Mouse (Mus musculus) liver, postnatal 0 days (tissue): ENCODE data around the gene Rpl10-ps3.

ENCODE experiments used
- CTCF ChIP-seq: sonication (generic); IDR thresholded peaks from 2 replicates; pipeline ENCODE4 v1.5.1; 2016; ENCODE audit warnings: antibody characterized with exemption, low read depth
- EP300 ChIP-seq: IDR thresholded peaks from 2 replicates; pipeline ENCODE4 v1.6.1; 2016; ENCODE audit warnings: antibody characterized with exemption, low read depth, mild to moderate bottlenecking

DNA sequence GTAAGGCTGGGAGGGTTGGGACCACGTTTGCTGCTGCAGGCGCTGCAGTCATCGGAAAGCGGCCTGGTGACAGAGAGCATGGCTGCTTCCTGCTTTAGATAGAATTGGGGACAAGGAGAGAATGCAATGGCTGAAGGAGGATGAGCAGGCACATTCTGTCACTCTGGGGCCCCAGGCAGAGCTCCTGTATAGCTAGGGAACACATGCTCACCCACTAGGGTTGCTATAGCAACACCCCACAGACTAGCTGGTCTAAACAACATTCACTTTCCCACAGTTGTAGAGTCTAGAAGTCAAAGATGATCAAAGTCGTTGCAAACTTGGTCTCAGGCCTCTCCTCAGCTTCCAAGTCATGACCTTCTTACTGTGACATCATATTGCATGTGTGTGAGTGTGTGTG, 29.9 kb upstream of the Rpl10-ps3 start:
- TF ChIP-seq CTCF, result no peak
- TF ChIP-seq EP300, result no peak
